Mouse (Mus musculus) ES-Bruce4 (cell line): ENCODE results near the gene Hist1h3d.

Experiments
- CTCF ChIP-seq: IDR thresholded peaks from one replicate; pipeline ENCODE4 v1.8.1; 2011; ENCODE audit warnings: low read depth, low read length
- EP300 ChIP-seq: IDR thresholded peaks from 2 replicates; pipeline ENCODE4 v1.6.1; 2011; ENCODE audit warnings: low read depth, low read length; ENCODE audit not compliant: insufficient read depth
- POLR2A ChIP-seq: IDR thresholded peaks from one replicate; pipeline ENCODE4 v1.8.1; 2011; ENCODE audit warnings: low read length; ENCODE audit not compliant: insufficient read depth

GRCm38 (mm10) chr13:23551931-23552914 lies 23.3 kb upstream of the Hist1h3d start:
- TF ChIP-seq CTCF: no peak
- TF ChIP-seq POLR2A: no peak
- TF ChIP-seq EP300: no peak
